Mouse (Mus musculus) gastrocnemius, postnatal 25 days (tissue): ENCODE results near the gene Akr1b10. TPM values are rescaled to one million over a fixed set of nuclear protein-coding genes. Genes with fewer than 3 reads are reported as not detected.
"Not testable (repeated sequence)": the region's sequence is repeated elsewhere in the genome, so short reads cannot be mapped to it uniquely, and the experiment has no call there.

ENCODE experiments used
- DNase-seq: peaks from one replicate; pipeline ENCODE4 v3.0.0; 2022
- long read RNA-seq, 2 experiments: library from polyadenylated mRNA; stranded (forward); transcript quantifications; one replicate each; pipeline ENCODE4 v2.0.0; 2021
- total RNA-seq, 2 experiments: library from RNA; stranded (reverse); gene quantifications; 1 replicate in 1 of 2; 2 replicates in 1 of 2; pipeline ENCODE4 v1.2.3; 2021

Akr1b10 gene
- 10 to 100 TPM; 47.3 to 53.4 TPM for total RNA-seq
- long read RNA-seq, experiment 1, transcript Akr1b10-201 (10 exons, 1,371 nt): major isoform, 36 of 43 reads
- long read RNA-seq, experiment 1, partial matches to known transcripts: 4 of 43 reads
- long read RNA-seq, experiment 1, other reads (novel, unspliced or antisense): 3 of 43 reads
- long read RNA-seq, experiment 2, transcript Akr1b10-201 (10 exons, 1,371 nt): major isoform, 47 of 51 reads
- long read RNA-seq, experiment 2, partial matches to known transcripts: 1 of 51 reads
- long read RNA-seq, experiment 2, other reads (novel, unspliced or antisense): 2 of 51 reads

DNA sequence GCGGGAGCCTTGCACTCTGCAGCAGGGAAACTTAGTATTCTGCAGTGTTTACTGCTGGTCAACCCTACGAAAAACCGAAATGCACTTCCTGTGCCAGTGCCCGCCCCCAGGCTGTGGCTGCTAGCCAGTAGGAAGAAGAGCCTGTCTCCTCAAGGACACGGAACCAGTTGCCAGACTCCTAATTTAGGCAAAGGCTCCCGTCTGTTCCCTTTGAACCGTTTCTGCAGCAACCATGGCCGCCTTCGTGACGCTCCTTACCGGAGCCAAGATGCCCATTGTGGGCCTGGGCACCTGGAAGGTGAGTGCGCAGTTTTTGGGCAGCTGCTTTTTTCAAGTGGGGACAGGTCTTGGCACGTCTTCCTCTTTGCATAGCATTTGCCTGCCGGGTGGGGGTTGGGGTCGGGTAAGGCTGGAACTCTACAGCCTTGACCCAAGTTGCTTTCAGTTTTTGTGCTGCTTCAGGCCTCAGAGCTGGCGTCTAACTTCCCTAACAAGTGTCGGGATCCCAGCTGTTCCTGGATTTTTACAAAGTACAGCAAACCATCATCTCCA is at the start of gene Akr1b10:
Gene Akr1b10 (plus strand): TSS at position 109 of the 552 bp plus-strand sequence.
- peak; percentile 83 for DNase-seq

DNA sequence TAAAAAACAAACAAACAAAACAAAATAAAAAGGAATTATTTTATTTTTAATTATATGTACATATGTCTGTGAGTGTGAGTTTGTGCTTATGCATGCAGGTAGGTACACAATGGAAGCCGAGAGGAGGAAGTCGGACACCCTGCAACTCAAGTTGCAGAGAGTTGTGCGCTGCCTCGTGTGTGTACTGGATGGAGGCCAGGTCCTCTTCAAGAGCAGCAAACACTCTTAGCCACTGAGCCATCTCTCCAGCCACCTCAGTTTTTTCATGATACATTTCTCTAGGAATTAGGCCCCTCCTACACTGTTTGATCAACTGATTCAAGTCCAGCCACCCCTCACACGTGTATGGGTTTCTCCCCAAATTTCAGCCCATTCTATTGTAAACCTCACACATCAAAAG is 49.3 kb upstream of the Akr1b10 start:
- DNase-seq: no peak

DNA sequence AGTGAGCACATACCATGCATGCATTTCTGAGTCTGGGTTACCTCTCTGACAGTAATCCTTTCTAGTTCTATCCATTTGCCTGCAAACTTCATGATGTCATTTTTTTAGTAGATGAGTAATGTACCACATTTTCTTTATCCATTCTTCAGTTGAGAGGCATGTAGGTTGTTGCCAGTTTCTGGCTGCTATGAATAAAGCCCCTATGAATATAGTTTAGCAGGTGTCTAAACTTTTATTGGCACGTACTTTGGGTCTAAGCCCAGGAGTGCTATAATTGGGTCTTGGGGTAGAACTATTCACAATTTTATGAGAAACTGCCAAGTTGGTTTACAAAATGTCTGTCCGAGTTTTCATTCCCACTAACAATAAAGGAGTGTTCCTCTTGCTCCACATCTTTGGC is 46.2 kb upstream of the Akr1b10 start:
- no peak for DNase-seq

DNA sequence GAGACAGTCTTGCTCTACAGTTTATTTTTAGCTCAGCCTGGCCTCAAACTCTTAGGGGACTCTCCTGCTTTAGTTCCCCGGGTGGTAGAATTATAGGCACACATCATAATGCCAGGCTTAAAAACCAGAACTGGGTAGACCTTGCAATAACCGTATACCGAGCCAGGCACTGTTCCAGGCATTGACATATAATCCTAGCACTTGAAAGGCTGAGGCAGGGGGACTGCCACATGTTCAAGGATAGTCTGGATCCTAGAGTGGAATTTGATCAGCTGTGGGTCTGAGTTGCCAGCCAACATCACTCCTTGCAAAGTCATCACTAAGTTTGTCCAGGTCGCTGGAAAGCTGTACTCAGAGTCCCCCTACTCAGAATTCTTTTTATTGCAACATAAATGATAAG is 42.0 kb upstream of the Akr1b10 start:
- no peak for DNase-seq

DNA sequence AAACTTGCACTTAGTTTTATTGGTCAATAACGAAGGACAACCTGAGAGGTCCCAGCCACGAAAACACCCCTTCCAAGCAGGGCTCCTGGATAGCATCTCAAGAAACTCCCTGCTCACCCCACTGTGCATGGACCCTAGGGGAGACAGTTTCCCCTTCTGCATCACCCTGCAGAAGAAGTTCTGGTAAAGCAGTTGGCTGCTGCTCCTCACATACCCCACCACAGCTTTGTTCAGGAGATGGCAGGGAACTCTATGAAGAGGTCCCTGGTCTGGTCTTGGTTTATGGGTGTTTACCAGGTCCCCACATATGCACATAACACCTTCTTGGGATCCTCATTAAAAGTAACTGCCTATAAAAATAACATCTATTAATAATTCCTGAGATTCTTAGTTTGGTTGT is 41.5 kb upstream of the Akr1b10 start:
- no peak for DNase-seq

DNA sequence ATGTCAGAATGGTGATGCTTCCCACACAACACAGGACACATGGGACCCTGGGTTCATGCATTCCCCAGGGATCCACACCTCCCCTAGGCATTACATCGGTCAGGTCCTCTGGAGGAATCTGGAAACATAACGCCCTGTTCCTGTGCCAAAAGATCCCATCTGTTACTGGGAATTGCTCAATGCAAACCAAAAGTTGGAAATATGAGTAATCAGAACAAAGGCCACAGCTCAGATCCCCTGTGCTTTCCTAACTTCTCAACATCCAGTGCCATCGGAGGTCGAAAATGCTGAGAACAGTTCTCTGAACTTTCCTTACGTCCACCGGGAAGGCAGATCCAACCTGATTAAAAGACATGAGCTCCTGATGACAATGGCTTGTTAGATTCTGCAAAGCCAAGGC is 40.6 kb upstream of the Akr1b10 start:
- peak; percentile 16 for DNase-seq

DNA sequence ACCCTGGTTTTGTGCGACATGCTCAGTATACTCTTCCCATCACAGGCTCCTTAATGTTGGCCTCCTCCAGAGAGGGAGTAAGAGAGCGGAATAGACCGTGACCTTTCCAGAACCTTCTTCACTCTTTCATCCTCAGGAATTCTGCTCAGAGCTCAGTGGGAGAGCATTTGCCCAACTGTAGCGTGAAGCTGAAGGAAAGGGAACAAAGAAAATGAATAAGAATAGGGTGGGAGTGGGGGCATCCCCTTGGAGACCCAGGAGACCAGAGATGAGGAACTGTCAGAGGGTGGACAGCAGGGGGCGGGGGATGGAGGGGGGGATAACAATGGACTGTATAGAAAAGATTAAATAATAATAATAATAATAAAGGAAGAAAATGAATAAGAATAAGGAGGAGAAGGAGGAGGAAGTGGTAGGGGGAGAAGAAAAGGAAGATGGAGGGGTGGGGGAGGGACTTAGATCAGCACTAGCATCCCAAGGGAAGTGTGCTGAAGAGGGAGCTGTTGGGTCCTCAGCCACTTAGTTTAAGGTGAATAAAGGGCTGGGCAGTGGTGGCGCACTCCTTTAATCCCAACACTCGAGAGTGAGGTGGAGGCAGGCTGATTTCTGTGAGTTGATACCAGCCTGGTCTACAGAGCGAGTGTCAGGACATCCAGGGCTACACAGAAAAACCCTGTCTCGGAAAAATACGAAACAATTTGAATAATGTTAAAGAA is 39.7 kb upstream of the Akr1b10 start:
- DNase-seq: no peak

DNA sequence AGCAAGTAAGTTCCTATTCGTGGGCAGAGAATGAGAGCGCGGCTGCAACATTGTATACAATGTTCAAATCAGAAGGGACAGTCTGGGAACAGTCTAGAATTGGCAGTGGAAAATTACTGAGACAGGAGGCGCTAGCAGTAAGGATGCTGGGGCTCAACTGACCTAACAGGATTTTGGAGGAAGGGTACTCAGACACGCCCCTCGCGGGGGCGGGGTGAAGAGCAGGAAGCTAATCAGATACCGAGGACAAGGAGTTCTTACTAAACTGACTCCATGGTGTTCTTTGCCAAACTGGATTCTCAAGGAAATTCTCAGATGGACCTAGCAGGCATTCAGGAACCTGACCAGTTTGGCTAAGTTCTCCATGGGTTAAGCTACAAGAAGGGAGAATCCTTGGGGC is 39.1 kb upstream of the Akr1b10 start:
- no peak for DNase-seq

DNA sequence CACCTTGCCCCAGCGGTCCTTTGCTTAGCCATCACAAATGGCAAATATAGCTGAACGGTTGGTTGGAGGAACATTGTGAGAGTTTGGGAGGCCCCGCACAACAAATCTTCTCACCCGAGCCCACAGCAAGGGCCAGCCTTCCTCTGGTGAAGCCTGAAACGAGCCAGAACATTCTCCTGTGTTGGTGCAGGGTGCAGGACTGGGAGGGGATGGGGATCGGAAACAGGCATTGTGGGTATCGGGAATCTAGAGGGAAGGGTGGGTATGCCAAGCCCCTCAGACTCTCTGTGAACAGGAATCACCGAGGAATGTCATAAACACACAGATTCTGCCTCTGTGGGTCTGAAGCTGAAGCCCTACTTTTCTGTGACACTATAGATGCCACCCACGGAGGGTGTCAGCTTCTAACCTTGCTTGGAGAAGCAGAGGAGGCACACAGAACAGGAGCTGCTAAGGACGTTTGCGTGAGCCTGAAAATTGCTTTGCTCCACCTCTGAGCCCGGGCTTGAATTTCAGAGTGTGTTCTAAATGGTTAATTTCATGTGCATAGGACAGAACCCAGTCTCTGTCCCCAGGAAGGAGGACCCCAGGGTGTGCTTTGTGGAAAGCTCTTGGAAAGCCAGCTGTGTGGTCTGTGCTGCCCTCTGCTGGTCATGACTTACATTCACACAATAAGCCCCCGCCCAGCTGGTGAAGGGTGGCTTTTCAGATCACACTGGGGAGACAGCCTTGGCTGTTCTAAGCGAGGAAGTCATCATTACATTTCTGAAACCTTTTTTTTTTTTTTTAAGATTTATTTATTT is 37.7 kb upstream of the Akr1b10 start:
- DNase-seq: peak; percentile 46

DNA sequence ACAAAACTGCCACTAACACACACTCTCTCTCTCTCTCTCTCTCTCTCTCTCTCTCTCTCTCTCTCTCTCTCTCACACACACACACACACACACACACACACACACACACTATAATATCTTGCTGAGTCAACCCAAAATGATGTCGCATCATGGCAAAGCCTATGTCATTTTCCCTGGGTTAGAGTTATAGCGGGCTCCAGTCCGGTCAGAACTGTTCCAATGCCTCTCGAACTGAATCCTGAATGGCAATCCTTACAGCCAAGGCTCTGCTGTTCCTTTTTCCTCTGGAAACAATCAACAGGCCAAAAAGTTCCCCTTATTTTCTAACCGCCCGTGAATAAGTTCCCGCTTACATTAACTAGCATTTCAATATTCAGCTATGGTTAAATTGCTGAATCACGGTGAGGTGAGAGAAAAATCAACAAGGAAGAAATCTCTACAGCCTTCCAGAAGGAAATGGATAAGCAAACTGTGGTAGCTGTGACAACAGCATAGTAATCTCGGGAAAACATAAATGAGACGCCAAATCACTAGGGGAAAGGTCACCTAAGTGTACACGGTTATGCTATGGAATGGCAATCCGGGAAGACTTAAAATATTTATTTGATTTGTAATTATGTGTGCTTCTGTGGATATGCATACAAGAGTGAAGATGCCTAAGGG is 33.9 kb upstream of the Akr1b10 start:
- no peak for DNase-seq

DNA sequence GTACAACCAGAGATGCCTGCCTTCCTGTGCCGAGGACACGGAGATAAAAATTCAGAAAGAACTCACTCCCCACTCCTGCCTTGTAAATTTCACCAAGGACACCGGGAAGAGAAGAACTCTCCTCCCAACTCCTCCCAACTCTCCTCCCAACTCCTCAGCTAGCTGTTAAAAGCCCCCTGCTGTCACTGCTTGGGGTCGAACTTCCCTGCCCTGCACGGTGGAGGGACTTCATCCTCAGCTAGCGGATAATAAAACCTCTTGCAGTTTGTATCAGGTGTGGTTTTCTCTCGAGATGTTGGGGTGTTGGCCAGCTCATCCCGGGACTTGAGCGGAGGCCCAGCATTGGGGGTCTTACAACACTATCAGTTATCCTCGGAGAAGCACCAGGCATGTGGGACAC is 32.5 kb upstream of the Akr1b10 start:
- not testable (repeated sequence) for DNase-seq

DNA sequence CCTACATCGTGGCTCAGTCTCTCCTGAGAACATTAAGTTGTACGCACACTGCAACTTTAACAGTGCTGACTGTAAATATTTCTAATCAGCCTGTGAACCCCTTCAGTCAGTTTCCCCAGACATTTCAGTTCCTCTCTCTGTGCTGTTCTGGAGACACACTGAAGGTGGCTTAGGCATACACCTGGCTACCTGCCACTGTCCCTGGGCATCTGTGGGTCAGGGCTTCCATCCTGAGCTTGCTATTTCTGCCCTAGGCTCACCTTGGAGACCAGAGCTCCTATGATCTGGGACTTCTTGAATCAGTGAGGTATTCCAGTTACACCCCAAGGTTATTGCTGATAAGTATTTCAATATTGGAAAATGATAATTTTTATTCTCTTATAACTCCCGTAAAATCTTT is 31.6 kb upstream of the Akr1b10 start:
- no peak for DNase-seq

DNA sequence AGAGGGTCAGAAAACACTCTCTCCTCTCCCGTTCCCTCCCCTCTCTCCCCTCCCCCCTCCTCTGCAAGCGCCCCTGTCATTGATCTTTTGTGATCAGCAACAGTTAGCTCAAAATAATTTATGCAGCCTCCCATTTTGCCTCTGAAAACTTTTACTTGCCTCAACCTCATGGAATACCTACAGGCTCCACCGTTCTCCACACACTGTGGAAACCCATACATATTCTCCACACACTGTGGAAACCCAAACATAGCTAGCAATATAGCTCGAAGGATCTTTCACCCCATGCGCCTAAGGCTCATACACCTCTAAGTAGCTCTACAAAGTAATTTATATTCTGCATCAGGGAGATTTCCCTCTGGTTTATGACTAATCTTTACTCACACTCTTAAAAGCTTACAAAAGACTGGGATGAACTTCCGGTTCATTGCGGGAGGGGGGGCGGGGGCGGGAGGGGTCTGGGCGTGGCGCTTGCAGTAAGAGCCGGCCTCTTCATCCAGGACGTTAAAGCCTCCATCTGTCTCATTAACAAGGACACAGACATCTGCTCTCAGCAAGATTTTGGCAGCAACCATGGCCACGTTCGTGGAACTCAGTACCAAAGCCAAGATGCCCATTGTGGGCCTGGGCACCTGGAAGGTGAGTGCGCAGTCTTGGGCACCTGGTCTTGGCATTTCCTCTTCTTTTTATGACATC is 30.2 kb upstream of the Akr1b10 start, which contains the start of gene Akr1b8:
Gene Akr1b8 (plus strand): TSS at position 462 of the 696 bp plus-strand sequence.
- DNase-seq: no peak

DNA sequence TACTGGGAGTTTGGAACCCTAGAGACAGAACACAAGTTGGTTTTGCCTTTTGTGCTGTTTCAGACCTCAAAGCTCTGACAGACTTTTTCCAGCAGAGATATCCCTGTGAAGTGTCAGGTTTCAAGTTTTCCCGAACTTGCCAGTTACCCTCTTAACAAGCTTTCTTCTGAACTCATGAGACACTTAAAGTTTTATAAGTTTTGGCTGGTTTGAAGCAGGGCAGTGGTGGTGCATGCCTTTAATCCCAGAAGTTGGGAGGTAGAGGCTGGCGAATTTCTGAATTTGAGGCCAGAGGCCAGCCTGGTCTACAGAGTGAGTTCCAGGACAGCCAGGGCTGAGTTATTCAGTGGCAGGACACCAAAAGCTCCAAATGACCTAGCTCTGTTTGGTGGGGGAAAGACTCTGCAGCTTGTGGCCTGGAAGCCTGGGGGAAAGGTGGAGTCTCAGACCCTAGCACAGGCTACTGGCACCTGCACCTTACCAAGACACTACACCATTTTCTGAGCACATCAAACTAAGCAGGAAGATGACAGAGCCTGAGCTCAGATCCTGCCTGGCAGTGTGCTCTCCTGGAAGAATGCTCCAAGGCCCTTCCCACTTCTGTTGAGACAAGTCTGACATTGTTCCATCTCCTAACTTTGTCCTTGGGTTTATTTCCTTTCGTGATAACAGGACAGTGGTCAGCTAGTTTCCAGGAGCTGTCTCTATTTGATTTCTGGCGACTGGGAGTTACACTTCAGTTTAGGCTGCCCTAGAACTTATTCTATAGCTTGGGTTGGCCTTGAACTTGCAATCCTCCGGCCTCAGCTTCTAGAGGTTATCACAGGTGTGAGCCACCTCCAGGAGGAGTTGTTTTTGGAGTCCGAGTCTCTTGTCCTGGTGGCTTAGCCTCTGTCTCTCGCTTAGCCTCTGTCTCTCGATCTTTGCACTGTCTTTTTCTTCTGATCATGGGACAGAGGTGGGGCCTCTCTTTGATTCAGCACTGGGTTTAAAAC is 29.4 kb upstream of the Akr1b10 start:
- DNase-seq: no peak

DNA sequence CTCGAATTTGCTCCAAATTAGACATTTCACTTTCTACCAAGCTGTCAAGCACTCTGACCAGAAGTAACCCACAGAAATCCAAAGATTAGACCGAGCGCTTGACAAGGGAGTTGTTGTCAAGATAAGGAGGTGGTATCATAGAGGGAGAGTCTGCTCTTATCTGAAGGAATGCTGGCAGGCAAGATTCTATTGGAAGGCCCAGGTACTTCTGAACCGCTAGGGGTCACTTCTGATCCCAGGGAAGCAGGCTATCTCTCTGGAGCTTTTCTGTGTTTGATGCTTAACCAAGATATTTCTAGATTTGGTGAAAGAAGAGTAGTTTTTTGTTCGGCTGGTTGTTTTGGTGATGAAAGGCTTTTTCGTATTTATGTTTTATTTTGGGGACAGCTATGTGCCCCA is 28.7 kb upstream of the Akr1b10 start:
- no peak for DNase-seq

DNA sequence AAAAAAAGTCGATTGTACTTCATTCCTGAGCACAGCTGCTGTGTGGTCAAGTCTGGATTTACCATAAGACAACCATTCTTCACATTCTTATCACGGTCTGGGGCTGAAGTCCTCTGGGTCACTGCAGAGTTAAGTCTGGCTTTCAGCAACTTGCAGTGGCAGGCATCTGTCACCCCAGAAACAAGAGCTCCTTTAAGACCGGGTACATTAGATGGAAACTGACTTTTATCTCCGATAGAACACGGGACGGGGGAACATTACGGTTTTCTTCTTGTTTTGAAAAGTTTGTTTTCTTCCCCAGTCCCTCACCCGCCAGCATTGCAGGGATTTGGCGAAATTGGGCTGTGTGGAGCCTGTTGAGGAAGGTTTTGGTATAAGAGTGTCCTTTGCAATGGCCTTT is 28.2 kb upstream of the Akr1b10 start:
- DNase-seq: no peak

DNA sequence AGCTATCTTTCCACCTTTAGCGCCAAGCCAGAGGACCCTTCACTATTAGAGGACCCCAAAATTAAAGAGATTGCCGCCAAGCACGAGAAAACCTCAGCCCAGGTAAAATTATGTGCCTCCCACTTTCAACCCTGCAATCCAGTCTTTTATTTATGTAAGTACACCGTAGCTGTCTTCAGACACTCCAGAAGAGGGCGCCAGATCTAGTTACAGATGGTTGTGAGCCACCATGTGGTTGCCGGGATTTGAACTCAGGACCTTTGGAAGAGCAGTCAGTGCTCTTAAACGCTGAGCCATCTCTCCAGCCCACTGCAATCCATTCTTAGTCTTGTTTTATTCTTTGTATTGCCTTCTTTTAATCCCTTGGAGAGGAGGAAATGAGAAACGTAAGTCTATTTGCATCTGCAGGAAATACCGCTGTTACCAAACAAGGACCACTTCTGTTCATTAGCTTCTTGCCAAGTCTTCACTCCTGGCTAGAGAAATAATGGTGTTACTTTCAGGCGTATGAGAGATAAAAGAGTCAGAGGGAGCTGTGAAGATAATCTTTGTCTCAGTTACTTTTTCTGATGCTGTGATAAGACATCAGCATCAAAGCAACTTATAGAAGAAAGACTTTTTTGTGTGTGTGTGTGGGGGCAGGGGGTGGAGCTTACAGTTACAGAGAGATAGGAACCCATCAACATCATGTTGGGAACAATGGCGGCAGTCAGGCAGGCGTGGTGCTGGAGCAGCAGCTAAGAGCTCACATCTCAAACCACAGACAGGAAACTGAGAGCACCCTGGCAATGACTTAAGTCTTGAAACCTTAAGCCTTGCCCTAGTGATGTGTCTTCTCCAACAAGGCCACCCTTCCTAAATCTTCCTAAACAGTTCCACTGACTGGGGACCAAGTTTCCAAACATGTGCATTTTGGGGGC is 19.5 kb upstream of the Akr1b10 start:
- DNase-seq: no peak

DNA sequence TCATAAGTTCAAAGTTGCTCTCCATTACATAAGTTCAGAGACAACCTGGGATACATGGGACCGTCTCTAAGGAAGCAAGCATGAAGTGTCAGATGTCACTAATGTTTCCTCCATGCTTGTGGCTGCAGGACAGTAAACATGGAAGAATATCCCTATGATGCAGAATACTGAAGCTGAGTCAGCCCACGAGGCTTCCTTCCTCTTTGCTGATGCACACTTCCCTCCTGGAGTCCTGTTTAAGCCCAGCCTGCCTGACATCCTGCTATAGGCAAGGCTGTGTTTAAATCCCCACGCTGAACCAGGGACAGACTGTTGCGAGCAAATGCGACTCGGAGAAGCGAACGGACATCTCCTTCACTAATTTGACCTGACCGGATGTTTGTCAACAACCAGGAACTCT is 16.0 kb upstream of the Akr1b10 start:
- DNase-seq: no peak

DNA sequence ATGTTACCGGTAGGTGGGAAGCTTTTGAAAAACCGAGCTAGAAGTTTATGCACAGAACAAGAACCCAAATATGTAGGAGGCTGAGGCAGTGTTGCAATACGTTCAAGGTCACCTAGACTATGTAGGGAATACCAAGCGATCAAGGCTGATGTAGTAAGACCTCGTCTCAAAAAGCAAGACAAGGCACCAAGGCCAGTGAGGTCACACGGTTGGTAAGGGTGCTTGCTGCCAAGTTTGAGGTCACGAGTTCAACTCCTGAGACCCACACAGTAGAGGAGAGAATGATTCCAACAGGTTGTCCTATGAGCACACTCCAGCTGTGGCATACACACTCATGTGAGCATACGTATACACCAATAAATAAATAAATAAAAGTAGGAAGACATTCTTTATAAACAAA is 13.9 kb upstream of the Akr1b10 start:
- DNase-seq: no peak
